Mouse (Mus musculus): ENCODE data around the gene Dnaja3.

GRCm38 (mm10) chr16:4642190-4642589, 2.4 kb downstream of the Dnaja3 start:
- TF ChIP-seq CEBPB (IDR thresholded peaks at IDR 0.05; ENCODE audit: insufficient read depth, poor library complexity, severe bottlenecking): no peak
- peak; percentile 11 for TF ChIP-seq POLR2A (IDR thresholded peaks at IDR 0.05; ENCODE audit: insufficient read length, low read depth)
- no peak for TF ChIP-seq POLR2AphosphoS2 (IDR thresholded peaks at IDR 0.05; ENCODE audit: insufficient read length, low read depth)
- TF ChIP-seq USF1 (IDR thresholded peaks at IDR 0.05; ENCODE audit: low read depth): peak; percentile 93
- TF ChIP-seq TCF3 (IDR thresholded peaks at IDR 0.05; ENCODE audit: insufficient read length, low read depth): no peak
- TF ChIP-seq REST (IDR thresholded peaks at IDR 0.05; ENCODE audit: insufficient read depth, insufficient read length): no peak
- TF ChIP-seq MAX (IDR thresholded peaks at IDR 0.05; ENCODE audit: low read depth): no peak
- peak in 1 of 3 experiments; percentile 65 for TF ChIP-seq MYOG (IDR thresholded peaks at IDR 0.05; ENCODE audit: control insufficient read depth in 1 of 3, insufficient read depth in 1 of 3, insufficient read length in 2 of 3, low read depth in 2 of 3)
- TF ChIP-seq E2F4 (IDR thresholded peaks at IDR 0.05; ENCODE audit: insufficient read depth): no peak
- TF ChIP-seq MYOD1 (IDR thresholded peaks at IDR 0.05; ENCODE audit: control insufficient read depth in 1 of 3, insufficient read length in 2 of 3, low read depth in 2 of 3): peak in 1 of 3 experiments; percentile 63
